Mouse (Mus musculus): ENCODE measurements around the gene Spem2. TPM values are rescaled to one million over a fixed set of nuclear protein-coding genes. Genes with fewer than 3 reads are reported as not detected.

The Spem2 gene
- polyA plus RNA-seq, 2 experiments = not detected

GRCm38 (mm10) chr11:69849884-69850283 is 31.6 kb upstream of the Spem2 start:
- ATAC-seq (ENCODE audit: insufficient read depth) (no peak), DNase-seq (ENCODE audit: low read depth in 3 of 3, low spot score in 3 of 3) (no peak)
- WGBS (ENCODE audit: insufficient replicate concordance) = 84% methylated on average over 15 of the region's 15 CpGs
- H3K4me1 ChIP-seq (replicated peaks; ENCODE audit: control insufficient read depth in 2 of 2, insufficient read depth in 2 of 2, low read length in 1 of 2) = peaks cover 55 to 66% of the 10 kb centered on the region in 2 experiments
- H3K4me2 ChIP-seq (ENCODE audit: low read depth) = no peak overlapping the region
- no peak overlapping the region for H3K27ac ChIP-seq
- no peak overlapping the region for H3K9ac ChIP-seq (replicated peaks)
- no peaks in the 10 kb centered on the region for H3K27me3 ChIP-seq (ENCODE audit: control insufficient read depth, insufficient read depth, low read length)
- H3K36me3 ChIP-seq (replicated peaks; ENCODE audit: control insufficient read depth, insufficient read depth, low read depth) = peaks cover 20% of the 10 kb centered on the region
- H3K9me3 ChIP-seq (ENCODE audit: control insufficient read depth, low read length) = no peaks in the 10 kb centered on the region
- H3K4me3 ChIP-seq (ENCODE audit: insufficient read depth in 1 of 2, low read depth in 2 of 2, low read length in 2 of 2) = no peak overlapping the region
- no peak for TF ChIP-seq EP300 (IDR thresholded peaks at IDR 0.05; ENCODE audit: low read depth)
- no peak for TF ChIP-seq CTCF (IDR thresholded peaks at IDR 0.05; ENCODE audit: low read depth)

- H3K4me1 ChIP-seq (replicated peaks; ENCODE audit: control insufficient read depth in 2 of 2, insufficient read depth in 2 of 2, low read length in 1 of 2) = peaks cover 50 to 59% of the 10 kb centered on the region in 2 experiments
- H3K9ac ChIP-seq (replicated peaks) = no peak overlapping the region
- 73% methylated on average over 9 of the region's 9 CpGs for WGBS (ENCODE audit: insufficient replicate concordance)
- no peak overlapping the region for H3K4me2 ChIP-seq (ENCODE audit: low read depth)
- DNase-seq (ENCODE audit: low read depth in 3 of 3, low spot score in 3 of 3) = no peak
- ATAC-seq (ENCODE audit: insufficient read depth) = no peak
- H3K27ac ChIP-seq = no peak overlapping the region; the same call in 1 of the 2 replicates
- H3K9me3 ChIP-seq (ENCODE audit: control insufficient read depth, low read length) = no peaks in the 10 kb centered on the region
- no peak overlapping the region for H3K4me3 ChIP-seq (ENCODE audit: insufficient read depth in 1 of 2, low read depth in 2 of 2, low read length in 2 of 2)
- H3K27me3 ChIP-seq (ENCODE audit: control insufficient read depth, insufficient read depth, low read length) = no peaks in the 10 kb centered on the region
- peaks cover 20% of the 10 kb centered on the region for H3K36me3 ChIP-seq (replicated peaks; ENCODE audit: control insufficient read depth, insufficient read depth, low read depth)
- TF ChIP-seq CTCF (IDR thresholded peaks at IDR 0.05; ENCODE audit: low read depth) (no peak), EP300 (IDR thresholded peaks at IDR 0.05; ENCODE audit: low read depth) (no peak)
Observed at GRCm38 (mm10) chr11:69849128-69849527, 30.9 kb upstream of the Spem2 start.

GRCm38 (mm10) chr11:69848021-69848420 is 29.8 kb upstream of the Spem2 start:
- no peak overlapping the region for H3K4me3 ChIP-seq (ENCODE audit: insufficient read depth in 1 of 2, low read depth in 2 of 2, low read length in 2 of 2)
- peak overlapping the region; percentile 12; the same call in 1 of the 2 replicates for H3K27ac ChIP-seq
- WGBS (ENCODE audit: insufficient replicate concordance) = 91% methylated on average over 6 of the region's 6 CpGs

GRCm38 (mm10) chr11:69846738-69847688 is 28.7 kb upstream of the Spem2 start:
- no peak for DNase-seq (ENCODE audit: low read depth in 3 of 3, low spot score in 3 of 3)

More at GRCm38 (mm10) chr11:69848021-69848420, 29.8 kb upstream of the Spem2 start:
- DNase-seq (ENCODE audit: low read depth in 3 of 3, low spot score in 3 of 3) = no peak
- H3K9me3 ChIP-seq (ENCODE audit: control insufficient read depth, low read length) = no peaks in the 10 kb centered on the region
- H3K9ac ChIP-seq (replicated peaks) = no peak overlapping the region
- TF ChIP-seq EP300 (IDR thresholded peaks at IDR 0.05; ENCODE audit: low read depth) (no peak), CTCF (IDR thresholded peaks at IDR 0.05; ENCODE audit: low read depth) (no peak)
- ATAC-seq (ENCODE audit: insufficient read depth) = no peak
- peaks cover 20% of the 10 kb centered on the region for H3K36me3 ChIP-seq (replicated peaks; ENCODE audit: control insufficient read depth, insufficient read depth, low read depth)
- peaks cover 42 to 52% of the 10 kb centered on the region in 2 experiments for H3K4me1 ChIP-seq (replicated peaks; ENCODE audit: control insufficient read depth in 2 of 2, insufficient read depth in 2 of 2, low read length in 1 of 2)
- H3K4me2 ChIP-seq (ENCODE audit: low read depth) = peak overlapping the region; percentile 96
- H3K27me3 ChIP-seq (ENCODE audit: control insufficient read depth, insufficient read depth, low read length) = no peaks in the 10 kb centered on the region

GRCm38 (mm10) chr11:69846198-69846680 is 28.0 kb upstream of the Spem2 start, which contains the start of gene Plscr3:
Gene Plscr3, plus strand, starts transcription at chr11:69846376.
- DNase-seq (ENCODE audit: low read depth in 3 of 3, low spot score in 3 of 3) = peak; percentile 75 to 80 (median 76)
- Histone ChIP-seq H3K4me3 (ENCODE audit: insufficient read depth in 1 of 2, low read depth in 2 of 2, low read length in 2 of 2) (peak within 1 kb of the TSS; percentile 78 to 94), H3K4me2 (ENCODE audit: low read depth) (peak within 1 kb of the TSS; percentile 96), H3K4me1 (replicated peaks; ENCODE audit: control insufficient read depth in 2 of 2, insufficient read depth in 2 of 2, low read length in 1 of 2) (peaks cover 26 to 40% of the 10 kb centered on the region in 2 experiments), H3K9ac (replicated peaks) (peak within 1 kb of the TSS; percentile 91), H3K36me3 (replicated peaks; ENCODE audit: control insufficient read depth, insufficient read depth, low read depth) (peaks cover 10% of the 10 kb centered on the region), H3K27me3 (ENCODE audit: control insufficient read depth, insufficient read depth, low read length) (no peaks in the 10 kb centered on the region), H3K27ac (peak within 1 kb of the TSS; percentile 92), H3K9me3 (ENCODE audit: control insufficient read depth, low read length) (no peaks in the 10 kb centered on the region)
- TF ChIP-seq CTCF (IDR thresholded peaks at IDR 0.05; ENCODE audit: low read depth) = 0 out of 2 replicates have a peak, but pooled peaks have one; percentile 19
- peak; percentile 37 for TF ChIP-seq EP300 (IDR thresholded peaks at IDR 0.05; ENCODE audit: low read depth)
- ATAC-seq (ENCODE audit: insufficient read depth) = peak; percentile 91
- under 1% methylated on average over 38 of the region's 38 CpGs for WGBS (ENCODE audit: insufficient replicate concordance)

More at GRCm38 (mm10) chr11:69846738-69847688, 28.7 kb upstream of the Spem2 start:
- H3K4me3 ChIP-seq (ENCODE audit: insufficient read depth in 1 of 2, low read depth in 2 of 2, low read length in 2 of 2) = peak overlapping the region; percentile 78 to 94
- H3K36me3 ChIP-seq (replicated peaks; ENCODE audit: control insufficient read depth, insufficient read depth, low read depth) = peaks cover 17% of the 10 kb centered on the region
- H3K27ac ChIP-seq = peak overlapping the region; percentile 92
- peak; percentile 64 for ATAC-seq (ENCODE audit: insufficient read depth)
- H3K27me3 ChIP-seq (ENCODE audit: control insufficient read depth, insufficient read depth, low read length) = no peaks in the 10 kb centered on the region
- H3K9me3 ChIP-seq (ENCODE audit: control insufficient read depth, low read length) = no peaks in the 10 kb centered on the region
- 13% methylated on average over 37 of the region's 37 CpGs for WGBS (ENCODE audit: insufficient replicate concordance)
- H3K4me2 ChIP-seq (ENCODE audit: low read depth) = peak overlapping the region; percentile 96
- H3K9ac ChIP-seq (replicated peaks) = peak overlapping the region; percentile 91
- peaks cover 34 to 46% of the 10 kb centered on the region in 2 experiments for H3K4me1 ChIP-seq (replicated peaks; ENCODE audit: control insufficient read depth in 2 of 2, insufficient read depth in 2 of 2, low read length in 1 of 2)
- TF ChIP-seq EP300 (IDR thresholded peaks at IDR 0.05; ENCODE audit: low read depth) = no peak
- TF ChIP-seq CTCF (IDR thresholded peaks at IDR 0.05; ENCODE audit: low read depth) = no peak
